Mouse (Mus musculus): ENCODE data around the gene Cebpb. TPM values are rescaled to one million over a fixed set of nuclear protein-coding genes. Genes with fewer than 3 reads are reported as not detected.

Gene Cebpb
- total RNA-seq, 2 experiments from 2014 or later, result 95.1 to 169 TPM

- peak; percentile 49 for DNase-seq (ENCODE audit: low spot score)
These were observed 2.7 kb downstream of the Cebpb start for GRCm38 (mm10) chr2:167691410-167691809.

GRCm38 (mm10) chr2:167691871-167692661, 3.4 kb downstream of the Cebpb start:
- peak; percentile 27 for DNase-seq (ENCODE audit: low spot score)

GRCm38 (mm10) chr2:167692831-167693230, 4.1 kb downstream of the Cebpb start:
- no peak for DNase-seq (ENCODE audit: low spot score)

GRCm38 (mm10) chr2:167693540-167693939, 4.8 kb downstream of the Cebpb start:
- no peak for DNase-seq (ENCODE audit: low spot score)

GRCm38 (mm10) chr2:167694244-167694643, 5.5 kb downstream of the Cebpb start:
- DNase-seq (ENCODE audit: low spot score), result no peak

- DNase-seq (ENCODE audit: low spot score), result no peak
These were observed 6.2 kb downstream of the Cebpb start for GRCm38 (mm10) chr2:167694963-167695362.

- no peak for DNase-seq (ENCODE audit: low spot score)
These were observed 6.8 kb downstream of the Cebpb start for GRCm38 (mm10) chr2:167695491-167695890.

- DNase-seq (ENCODE audit: low spot score), result peak; percentile 88
These were observed 7.4 kb downstream of the Cebpb start for GRCm38 (mm10) chr2:167696143-167696542.

GRCm38 (mm10) chr2:167697902-167698301, 9.2 kb downstream of the Cebpb start:
- DNase-seq (ENCODE audit: low spot score), result peak; percentile 71

GRCm38 (mm10) chr2:167700018-167700417, 11.3 kb downstream of the Cebpb start:
- no peak for DNase-seq (ENCODE audit: low spot score)

- no peak for DNase-seq (ENCODE audit: low spot score)
These were observed 12.8 kb downstream of the Cebpb start for GRCm38 (mm10) chr2:167701472-167701871.

- no peak for DNase-seq (ENCODE audit: low spot score)
These were observed 13.4 kb downstream of the Cebpb start for GRCm38 (mm10) chr2:167702126-167702525.

GRCm38 (mm10) chr2:167704409-167704808, 15.7 kb downstream of the Cebpb start:
- DNase-seq (ENCODE audit: low spot score), result no peak

- no peak for DNase-seq (ENCODE audit: low spot score)
These were observed 17.6 kb downstream of the Cebpb start for GRCm38 (mm10) chr2:167706183-167706939.

GRCm38 (mm10) chr2:167708373-167708772, 19.7 kb downstream of the Cebpb start:
- no peak for DNase-seq (ENCODE audit: low spot score)

GRCm38 (mm10) chr2:167709969-167710368, 21.3 kb downstream of the Cebpb start:
- no peak for DNase-seq (ENCODE audit: low spot score)

- DNase-seq (ENCODE audit: low spot score), result no peak
These were observed 21.9 kb downstream of the Cebpb start for GRCm38 (mm10) chr2:167710574-167710973.

- DNase-seq (ENCODE audit: low spot score), result peak; percentile 53
These were observed 24.4 kb downstream of the Cebpb start for GRCm38 (mm10) chr2:167712872-167713821.

- no peak for DNase-seq (ENCODE audit: low spot score)
These were observed 25.6 kb downstream of the Cebpb start for GRCm38 (mm10) chr2:167714298-167714697.

- DNase-seq (ENCODE audit: low spot score), result no peak
These were observed 26.3 kb downstream of the Cebpb start for GRCm38 (mm10) chr2:167715008-167715407.

GRCm38 (mm10) chr2:167717208-167717607, 28.5 kb downstream of the Cebpb start:
- no peak for DNase-seq (ENCODE audit: low spot score)

GRCm38 (mm10) chr2:167719520-167719919, 30.8 kb downstream of the Cebpb start:
- no peak for DNase-seq (ENCODE audit: low spot score)

All from gastrocnemius, adult 18-20 months (tissue).